Mouse (Mus musculus) cerebellum, adult 9-10 months (tissue): ENCODE results near the gene Prlr.
A peak's percentile ranks its signal among the peaks of the same experiment; 100 is the strongest.

ENCODE experiments used
- DNase-seq: peaks from one replicate; pipeline ENCODE4 v3.0.0; 2022

The Prlr gene

DNA sequence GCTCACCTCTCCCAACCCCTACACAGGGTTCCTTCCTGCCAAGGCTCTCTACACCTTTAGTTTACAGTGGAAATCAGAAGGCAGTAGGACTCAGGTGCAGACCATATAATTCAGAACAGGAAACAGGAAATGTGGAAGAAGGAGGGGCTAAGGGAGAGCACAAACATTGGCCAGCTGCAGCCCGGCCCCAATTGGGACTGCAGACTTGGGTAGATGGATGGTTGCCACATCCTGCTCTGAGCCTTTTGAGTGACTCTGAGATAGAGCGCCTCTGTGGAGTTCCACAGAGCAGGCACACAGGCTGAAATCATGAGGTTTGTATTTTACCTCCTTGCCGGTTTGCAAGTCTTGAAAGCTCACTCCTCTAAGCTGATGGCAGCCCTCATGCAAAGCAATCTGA, 59.8 kb downstream of the Prlr start:
- DNase-seq, result no peak

DNA sequence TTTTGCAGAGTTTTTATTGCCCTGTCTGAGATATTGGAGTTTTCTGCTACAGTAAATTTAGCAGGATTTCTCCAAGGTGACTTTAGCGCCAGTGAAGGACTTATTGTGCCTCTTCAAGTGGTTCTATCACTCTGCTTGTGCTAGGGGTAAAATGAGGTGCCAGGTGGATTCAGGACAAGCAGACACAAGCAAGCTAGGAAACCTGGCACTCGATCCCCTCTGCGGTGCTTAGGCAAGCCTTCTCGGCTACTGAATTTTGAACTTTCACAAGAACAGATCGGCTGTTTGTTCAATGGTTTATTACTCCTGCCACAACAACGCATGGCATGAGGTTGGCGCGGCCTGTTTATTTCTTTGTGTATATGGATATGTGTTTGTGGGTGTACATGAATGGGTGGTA, 61.4 kb downstream of the Prlr start:
- no peak for DNase-seq

- no peak for DNase-seq
These were observed 63.3 kb downstream of the Prlr start for GRCm38 (mm10) chr15:10240228-10240795.

DNA sequence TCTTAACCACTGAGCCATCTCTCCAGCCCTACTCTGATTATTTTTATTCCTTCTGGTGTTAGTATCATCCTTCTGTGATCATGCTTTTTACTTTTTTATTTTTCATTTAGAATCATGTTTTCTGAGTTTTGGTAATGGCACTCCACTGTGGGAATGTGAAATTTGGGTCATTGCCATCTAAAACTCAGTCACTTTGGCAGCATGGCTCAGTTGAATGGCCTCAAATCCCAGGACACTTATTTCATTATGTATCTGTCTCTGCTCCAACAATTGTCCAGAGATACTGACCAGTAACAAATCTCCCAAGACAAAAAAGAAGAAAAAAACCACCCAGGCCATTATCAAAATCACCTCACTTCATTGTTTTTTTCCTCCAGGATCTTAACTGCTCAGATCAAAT, 65.2 kb downstream of the Prlr start:
- no peak for DNase-seq

- no peak for DNase-seq
These were observed 72.2 kb downstream of the Prlr start for GRCm38 (mm10) chr15:10249285-10249684.

GRCm38 (mm10) chr15:10250784-10251183, 73.7 kb downstream of the Prlr start:
- no peak for DNase-seq

GRCm38 (mm10) chr15:10252526-10252925, 75.5 kb downstream of the Prlr start:
- no peak for DNase-seq

- no peak for DNase-seq
These were observed 85.2 kb downstream of the Prlr start for GRCm38 (mm10) chr15:10262219-10262618.

DNA sequence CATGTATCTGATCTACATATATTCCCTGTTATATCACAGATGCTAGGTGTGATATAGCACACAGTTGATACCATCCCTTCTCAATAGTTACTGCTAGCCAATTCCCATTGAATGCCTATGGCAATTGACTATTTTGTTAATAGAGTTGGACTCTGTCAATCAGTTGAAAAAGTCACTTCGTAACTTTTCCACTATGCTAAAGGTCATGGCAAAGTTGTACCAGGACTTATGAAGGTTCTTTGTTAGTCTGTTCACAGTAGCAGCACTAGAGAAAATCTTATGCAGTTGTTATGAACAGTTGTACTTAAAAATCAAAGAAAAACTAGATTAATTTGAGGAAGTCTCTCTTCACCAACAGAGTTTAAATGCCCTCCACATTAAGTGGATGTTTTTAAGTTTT, 85.6 kb downstream of the Prlr start:
- no peak for DNase-seq

DNA sequence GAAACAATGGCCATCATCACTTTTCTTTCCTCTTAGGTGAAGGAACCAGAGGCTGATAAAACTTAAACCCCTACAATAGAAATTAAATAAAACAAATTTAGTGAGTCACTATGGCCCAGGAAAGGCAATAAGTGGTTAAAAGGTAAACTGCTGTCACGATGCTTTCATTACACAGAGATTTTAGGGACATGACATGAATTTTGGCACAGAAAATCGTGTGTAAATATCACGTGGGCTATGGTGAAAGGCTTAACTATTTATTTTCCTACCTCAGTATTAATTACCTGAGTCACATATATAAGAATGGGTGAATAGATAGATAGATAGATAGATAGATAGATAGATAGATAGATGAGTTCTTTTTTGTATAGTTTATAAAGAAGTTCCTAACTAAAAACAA, 86.4 kb downstream of the Prlr start:
- DNase-seq, result no peak

DNA sequence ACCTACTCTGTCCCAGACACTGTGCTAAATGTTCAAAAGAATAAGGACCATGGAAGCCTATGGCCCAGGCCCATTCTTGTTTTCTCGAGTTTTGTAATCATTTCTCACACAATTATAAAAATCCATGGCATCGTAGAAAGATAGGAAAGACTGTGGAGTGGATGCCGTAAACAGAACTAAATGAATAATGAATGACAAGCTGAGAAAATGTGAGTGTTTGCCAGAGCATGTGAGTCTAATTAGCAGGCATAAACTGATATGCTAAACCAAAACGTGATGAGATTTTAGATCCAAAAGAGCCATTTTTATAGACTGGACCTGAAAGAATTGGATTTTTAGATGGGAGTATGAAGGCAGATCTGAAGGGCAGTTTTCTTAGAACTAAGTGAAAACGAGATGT, 87.8 kb downstream of the Prlr start:
- DNase-seq, result no peak

GRCm38 (mm10) chr15:10267251-10267650, 90.2 kb downstream of the Prlr start:
- no peak for DNase-seq

DNA sequence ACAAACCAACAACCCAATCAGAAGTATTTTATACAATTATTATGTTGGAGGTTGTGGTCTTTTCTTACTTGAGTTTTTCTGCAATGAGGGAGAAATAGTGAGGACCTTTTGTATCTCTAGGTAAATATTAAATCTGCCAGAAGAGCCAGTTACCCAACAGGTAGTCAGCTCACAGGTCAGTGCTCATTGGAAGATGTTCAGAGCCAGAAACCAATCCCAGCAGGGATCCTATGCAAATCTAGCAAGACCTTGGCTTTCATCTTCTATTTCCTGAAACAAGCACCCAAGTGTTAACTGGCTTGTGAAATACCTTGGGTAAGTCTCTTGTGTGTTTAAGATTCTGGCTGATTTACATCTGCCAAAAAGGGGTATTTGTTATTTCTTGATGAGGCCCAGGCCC, 99.3 kb downstream of the Prlr start:
- DNase-seq, result no peak

DNA sequence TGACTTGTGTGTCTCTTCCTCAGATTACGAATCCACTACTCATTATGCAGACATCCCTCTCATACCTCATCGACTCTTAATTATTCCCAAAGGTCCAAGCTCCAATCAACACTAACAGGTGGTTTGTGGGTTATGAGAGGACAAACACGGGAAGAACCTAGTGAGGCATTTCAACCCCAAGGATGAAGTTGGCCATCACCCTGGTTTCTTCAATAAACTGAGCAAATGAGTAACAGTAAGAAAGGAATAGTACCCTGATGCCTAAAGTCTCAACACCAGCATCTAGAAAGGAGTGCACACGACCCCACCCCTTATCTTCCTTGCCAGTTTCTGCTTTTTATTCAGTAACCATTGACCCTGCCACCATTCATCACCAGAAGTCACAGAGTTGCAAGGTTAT, 100.4 kb downstream of the Prlr start:
- DNase-seq, result no peak

GRCm38 (mm10) chr15:10281546-10281945, 104.5 kb downstream of the Prlr start:
- DNase-seq, result no peak

- DNase-seq, result no peak
These were observed 106.6 kb downstream of the Prlr start for GRCm38 (mm10) chr15:10283661-10284060.

- no peak for DNase-seq
These were observed 119.5 kb downstream of the Prlr start for GRCm38 (mm10) chr15:10296570-10296969.

GRCm38 (mm10) chr15:10298058-10298457, 121.0 kb downstream of the Prlr start:
- no peak for DNase-seq

GRCm38 (mm10) chr15:10299467-10299866, 122.4 kb downstream of the Prlr start:
- DNase-seq, result no peak

GRCm38 (mm10) chr15:10306461-10306860, 129.4 kb downstream of the Prlr start:
- no peak for DNase-seq

- no peak for DNase-seq
These were observed 134.8 kb downstream of the Prlr start for GRCm38 (mm10) chr15:10311826-10312225.

DNA sequence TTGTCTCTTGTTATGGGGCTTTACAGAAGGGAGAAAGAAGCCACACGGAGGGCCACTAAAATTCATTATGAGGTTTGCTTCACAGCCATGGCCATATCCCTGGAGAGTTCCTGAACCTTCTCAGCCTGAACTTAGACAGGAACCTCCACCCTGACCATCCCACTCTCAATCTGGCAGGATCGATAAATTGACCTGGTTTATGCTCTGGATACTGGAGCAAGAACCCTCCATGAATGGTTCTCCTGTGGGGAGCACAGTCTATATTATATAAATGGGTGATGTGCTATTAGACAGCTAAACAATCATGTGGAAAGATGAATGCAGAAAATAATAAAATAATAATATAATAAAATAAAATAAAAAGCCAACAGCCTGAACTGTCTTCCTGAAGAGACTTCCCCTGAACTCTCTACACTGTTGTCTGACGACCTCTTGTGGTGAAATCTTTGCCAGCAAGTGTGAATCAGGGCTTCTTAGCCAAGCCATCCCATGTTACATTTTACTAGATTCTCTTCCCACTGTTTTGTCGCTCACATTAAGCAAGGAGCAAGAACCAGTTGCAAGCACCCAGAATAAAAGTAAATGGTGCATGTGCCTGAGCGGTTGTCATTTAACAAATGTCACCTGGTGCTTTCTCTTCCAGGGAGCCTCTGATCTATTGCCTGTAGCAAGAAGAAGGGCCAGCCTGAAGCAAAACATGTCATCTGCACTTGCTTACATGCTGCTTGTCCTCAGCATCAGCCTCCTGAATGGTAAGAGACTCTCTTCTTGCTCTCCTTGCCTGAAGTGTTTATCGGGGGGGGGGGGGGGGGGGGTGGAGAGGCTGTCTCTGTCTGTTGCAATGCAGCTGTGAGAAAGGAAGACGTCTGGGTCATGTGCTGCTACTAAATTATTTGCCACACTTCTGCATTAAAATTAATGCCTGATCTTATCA, 136.8 kb downstream of the Prlr start:
- peak; percentile 9 for DNase-seq

DNA sequence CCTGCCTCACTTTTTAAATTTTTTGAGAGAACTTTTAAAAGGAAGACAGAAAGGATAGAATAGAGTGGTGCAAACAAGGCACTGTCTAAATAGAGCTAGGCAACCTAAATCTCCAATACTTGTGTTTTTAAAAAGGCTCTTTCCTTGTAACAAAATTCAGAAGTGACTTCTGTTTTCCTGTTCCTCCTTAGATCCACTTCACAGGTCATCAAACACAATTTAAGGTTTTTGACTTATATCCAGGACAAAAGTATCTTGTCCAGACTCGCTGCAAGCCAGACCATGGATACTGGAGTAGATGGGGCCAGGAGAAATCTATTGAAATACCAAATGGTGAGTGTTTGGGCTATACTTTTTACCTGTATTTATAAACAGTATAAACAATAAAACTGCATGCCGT, 148.0 kb downstream of the Prlr start, which contains the start of gene Gm21973:
Gene Gm21973 (plus strand): TSS at position 301 of the 400 bp plus-strand sequence.
- DNase-seq, result no peak

- DNase-seq, result no peak
These were observed 153.6 kb downstream of the Prlr start for GRCm38 (mm10) chr15:10330626-10331025.
